In genomic region chr15:77831138-77831579, GRCm38 (mm10) we compare ENCODE assay signal across 11 mouse cellular contexts. TPM values are rescaled to one million over a fixed set of nuclear protein-coding genes. Genes with fewer than 3 reads are reported as not detected.
A peak's percentile ranks its signal among the peaks of the same experiment; 100 is the strongest.
DNase-seq lines count a peak whose midpoint lies in the region; ATAC-seq and TF ChIP-seq lines count a peak whose summit lies in the region.
"Had no signal": no experiment of that assay in that cellular context is flagged by ENCODE, and none has a peak within 500 bp of the region (broad histone marks: within the 10 kb centered on the region; RNA-seq: fewer than 3 reads in every experiment).

No protein-coding gene starts in this region.

- H3K79me2 ChIP-seq in CH12.LX (replicated peaks; ENCODE audit: control insufficient read depth, extremely low read depth, insufficient read depth, poor library complexity, severe bottlenecking) (peaks cover 98% of the 10 kb centered on the region), macrophage (ENCODE audit: inconsistent target) (peaks cover 100% of the 10 kb centered on the region)

- peak overlapping the region; percentile 83 for H3K27ac ChIP-seq in kidney, embryonic 15.5 days
- H3K27ac ChIP-seq in CH12.LX (ENCODE audit: insufficient read depth, low read depth) = peak overlapping the region; percentile 94
- peak overlapping the region; percentile 52 for H3K27ac ChIP-seq in embryonic facial prominence, embryonic 13.5 days
- H3K27ac ChIP-seq in macrophage = peak overlapping the region; percentile 41
- H3K27ac ChIP-seq in forebrain, embryonic 14.5 days (ENCODE audit: low read depth, low read length) = no peak overlapping the region
- H3K27ac ChIP-seq in forebrain, embryonic 16.5 days (ENCODE audit: low read length) = no peak overlapping the region

- in situ Hi-C loops in CH12.LX (cut with MboI; ENCODE audit: low pct_ligation_motif_present, low pct_unique_long_range_greater_than_20kb, low sequenced_read_pairs) = no loop called here

- no peaks in the 10 kb centered on the region for H3K9me3 ChIP-seq in kidney, embryonic 15.5 days (replicated peaks)
- H3K9me3 ChIP-seq in CH12.LX (replicated peaks; ENCODE audit: low read length) = no peaks in the 10 kb centered on the region
- H3K9me3 ChIP-seq in embryonic facial prominence, embryonic 13.5 days = no peaks in the 10 kb centered on the region
- no peaks in the 10 kb centered on the region for H3K9me3 ChIP-seq in forebrain, embryonic 14.5 days (replicated peaks; ENCODE audit: control insufficient read depth, low read length)
- H3K9me3 ChIP-seq in forebrain, embryonic 16.5 days (ENCODE audit: control insufficient read depth, low read length) = no peaks in the 10 kb centered on the region

- WGBS in kidney, embryonic 15.5 days = 85% methylated on average over 2 of the region's 2 CpGs
- WGBS in embryonic facial prominence, embryonic 13.5 days = 75% methylated on average over 2 of the region's 2 CpGs
- 14% methylated on average over 2 of the region's 2 CpGs for WGBS in macrophage (ENCODE audit: missing documents)
- WGBS in forebrain, embryonic 14.5 days = 91% methylated on average over 2 of the region's 2 CpGs
- WGBS in forebrain, embryonic 16.5 days = 89% methylated on average over 2 of the region's 2 CpGs

- DNase-seq in kidney, adult 9 months = no peak
- DNase-seq in CH12.LX (ENCODE audit: extremely low read depth) = no peak
- no peak for DNase-seq in adipocyte (ENCODE audit: low spot score)
- no peak for DNase-seq in forebrain, embryonic 14.5 days (ENCODE audit: low spot score)
- DNase-seq: cerebellum, adult 11-12 months; gastrocnemius, postnatal 25 days; right cerebral cortex, adult 18-20 months had no signal

- H3K27me3 ChIP-seq in kidney, embryonic 15.5 days = no peaks in the 10 kb centered on the region
- no peaks in the 10 kb centered on the region for H3K27me3 ChIP-seq in CH12.LX (replicated peaks)
- H3K27me3 ChIP-seq in embryonic facial prominence, embryonic 13.5 days = no peaks in the 10 kb centered on the region
- H3K27me3 ChIP-seq in forebrain, embryonic 14.5 days (replicated peaks; ENCODE audit: control insufficient read depth, insufficient read depth, low read length) = no peaks in the 10 kb centered on the region
- H3K27me3 ChIP-seq in forebrain, embryonic 16.5 days (replicated peaks; ENCODE audit: control insufficient read depth, insufficient read depth, low read length) = no peaks in the 10 kb centered on the region

- no peak for ATAC-seq in kidney, embryonic 15.5 days (replicated peaks; ENCODE audit: low FRiP score)
- ATAC-seq in embryonic facial prominence, embryonic 13.5 days (ENCODE audit: insufficient number of reproducible peaks, insufficient read depth, low FRiP score, low TSS enrichment, low read depth) = peak; percentile 62; the same call in 1 of the 2 replicates
- no peak for ATAC-seq in forebrain, embryonic 14.5 days
- ATAC-seq in forebrain, embryonic 16.5 days = no peak

- H3K36me3 ChIP-seq in kidney, embryonic 15.5 days = peaks cover 13% of the 10 kb centered on the region
- H3K36me3 ChIP-seq in CH12.LX (replicated peaks in 1 of 2; ENCODE audit: control insufficient read depth in 1 of 2, insufficient read depth in 1 of 2, low read length in 1 of 2) = peaks cover 23 to 65% of the 10 kb centered on the region in 2 experiments
- H3K36me3 ChIP-seq in embryonic facial prominence, embryonic 13.5 days = no peaks in the 10 kb centered on the region
- H3K36me3 ChIP-seq in macrophage (ENCODE audit: inconsistent target) = no peaks in the 10 kb centered on the region
- no peaks in the 10 kb centered on the region for H3K36me3 ChIP-seq in forebrain, embryonic 14.5 days (ENCODE audit: control insufficient read depth, insufficient read depth, low read length)
- no peaks in the 10 kb centered on the region for H3K36me3 ChIP-seq in forebrain, embryonic 16.5 days (ENCODE audit: control insufficient read depth, insufficient read depth)

- TF ChIP-seq EP300 in CH12.LX (IDR thresholded peaks at IDR 0.05; ENCODE audit: low read length) = no peak

- dilution Hi-C loops in CH12.LX (cut with MboI; ENCODE audit: extremely low pct_ligation_motif_present, extremely low pct_unique_long_range_greater_than_20kb, low sequenced_read_pairs) = no loop called here

- H3K4me2 ChIP-seq in kidney, embryonic 15.5 days = no peak overlapping the region
- peak overlapping the region; percentile 18 for H3K4me2 ChIP-seq in CH12.LX (ENCODE audit: insufficient read depth, low read depth, poor library complexity, severe bottlenecking)
- H3K4me2 ChIP-seq in embryonic facial prominence, embryonic 13.5 days = no peak overlapping the region; the same call in 1 of the 2 replicates
- no peak overlapping the region for H3K4me2 ChIP-seq in forebrain, embryonic 14.5 days (ENCODE audit: low read length)
- H3K4me2 ChIP-seq in forebrain, embryonic 16.5 days (ENCODE audit: low read length) = no peak overlapping the region

- H3K4me1 ChIP-seq in kidney, embryonic 15.5 days = peaks cover 96% of the 10 kb centered on the region
- peaks cover 49 to 89% of the 10 kb centered on the region in 2 experiments for H3K4me1 ChIP-seq in CH12.LX (ENCODE audit: control insufficient read depth in 1 of 2, insufficient read depth in 2 of 2)
- H3K4me1 ChIP-seq in embryonic facial prominence, embryonic 13.5 days = peaks cover 42% of the 10 kb centered on the region
- H3K4me1 ChIP-seq in forebrain, embryonic 14.5 days (ENCODE audit: control insufficient read depth, insufficient read depth, low read length) = peaks cover 10% of the 10 kb centered on the region
- H3K4me1 ChIP-seq in forebrain, embryonic 16.5 days (replicated peaks; ENCODE audit: control insufficient read depth, insufficient read depth, low read length) = peaks cover 10% of the 10 kb centered on the region; the same call in 1 of the 2 replicates

- H3K9ac ChIP-seq in kidney, embryonic 15.5 days = no peak overlapping the region
- H3K9ac ChIP-seq in CH12.LX (ENCODE audit: insufficient read depth, low read depth) = peak overlapping the region; percentile 6
- H3K9ac ChIP-seq in embryonic facial prominence, embryonic 13.5 days = no peak overlapping the region
- H3K9ac ChIP-seq in forebrain, embryonic 14.5 days (ENCODE audit: low read length) = no peak overlapping the region
- no peak overlapping the region for H3K9ac ChIP-seq in forebrain, embryonic 16.5 days (replicated peaks; ENCODE audit: low read depth, low read length)

- no peak overlapping the region for H3K4me3 ChIP-seq in kidney, embryonic 15.5 days (replicated peaks)
- H3K4me3 ChIP-seq in CH12.LX (replicated peaks in 1 of 3; ENCODE audit: low read depth in 2 of 3, low read length in 2 of 3, poor library complexity in 1 of 3) = no peak overlapping the region
- H3K4me3 ChIP-seq in embryonic facial prominence, embryonic 13.5 days = no peak overlapping the region
- H3K4me3 ChIP-seq in macrophage (ENCODE audit: inconsistent target) = no peak overlapping the region
- H3K4me3 ChIP-seq in forebrain, embryonic 14.5 days (ENCODE audit: low read depth, low read length) = no peak overlapping the region
- no peak overlapping the region for H3K4me3 ChIP-seq in forebrain, embryonic 16.5 days (replicated peaks; ENCODE audit: low read length)

- TF ChIP-seq RAD21 in CH12.LX (IDR thresholded peaks at IDR 0.05; ENCODE audit: low read depth, low read length) = no peak

- no peak for TF ChIP-seq CTCF in CH12.LX (conservative IDR thresholded peaks at IDR 0.05 in 1 of 2, IDR thresholded peaks at IDR 0.05 in 1 of 2; ENCODE audit: low read depth in 2 of 2, low read length in 2 of 2)

- no peak for TF ChIP-seq POLR2A in CH12.LX (IDR thresholded peaks at IDR 0.05; ENCODE audit: low read depth, low read length)

TF ChIP-seq in CH12.LX, 34 proteins besides CTCF, POLR2A, EP300 and RAD21:
- TF ChIP-seq ZNF384 (IDR thresholded peaks at IDR 0.05; ENCODE audit: low read depth, low read length) = peak; percentile 40; the same call in 1 of the 2 replicates
- TF ChIP-seq ZMIZ1 (IDR thresholded peaks at IDR 0.05; ENCODE audit: low read depth, low read length) = no peak
- TF ChIP-seq NRF1 (IDR thresholded peaks at IDR 0.05; ENCODE audit: low read depth, low read length) = no peak

RNA-seq across cellular contexts. Expression of gene Myh9, which starts 10.8 kb away (rescaled TPM):
- polyA plus RNA-seq in kidney, embryonic 15.5 days (2015; fragmentation: Nextera tagmentation; extraction: Ambion mirVana) = 56.2 and 60.2 TPM in 2 replicates
- total RNA-seq in CH12.LX (2012; rRNA removed) = 128 and 146 TPM in 2 replicates
- total RNA-seq in CH12.LX (2014; rRNA removed) = 43.8 and 46.4 TPM in 2 replicates
- 165 and 178 TPM in 2 replicates for polyA plus RNA-seq in CH12.LX (2012; ENCODE audit: insufficient read length, low read depth)
- 36.2 and 41.0 TPM in 2 replicates for polyA plus RNA-seq in embryonic facial prominence, embryonic 13.5 days (2015; fragmentation: Nextera tagmentation; extraction: Ambion mirVana)
- 100 to 1,000 TPM; 116 to 655 (median 298) TPM for total RNA-seq in macrophage (2018; cell fraction: chromatin; rRNA removed)
- 100 to 1,000 TPM; 130 to 278 (median 207) TPM for total RNA-seq in macrophage (2018; cell fraction: cytosol; rRNA removed)
- total RNA-seq in macrophage (2018; cell fraction: nucleus; rRNA removed) = 100 to 1,000 TPM; 203 to 600 (median 357) TPM
- 130 to 219 TPM (median 188 TPM) in 3 replicates for polyA plus RNA-seq in macrophage (2018)
- polyA plus RNA-seq in forebrain, embryonic 14.5 days (2014; fragmentation: Nextera tagmentation; extraction: Ambion mirVana) = 10.8 and 14.6 TPM in 2 replicates
- polyA plus RNA-seq in forebrain, embryonic 16.5 days (2015; fragmentation: Nextera tagmentation; extraction: Ambion mirVana) = 12.2 and 13.6 TPM in 2 replicates

Comparison
In these comparisons a context has a peak if more than half of its experiments do, and no peak if none do; other contexts are left out.
1. H3K27ac ChIP-seq: peak in kidney, embryonic 15.5 days (single experiment), CH12.LX (single experiment), embryonic facial prominence, embryonic 13.5 days (single experiment) and macrophage (single experiment); none in forebrain, embryonic 14.5 days (single experiment) and forebrain, embryonic 16.5 days (single experiment).